ENCODE assay signal across 1 mouse cellular context in genomic region chr7:45538163-45539041, GRCm38 (mm10).
TF ChIP-seq lines count a peak whose summit lies in the region.

No protein-coding gene starts in this region.

TF ChIP-seq in MEL, 35 proteins besides CTCF, POLR2A, EP300 and RAD21:
- TF ChIP-seq MXI1 (IDR thresholded peaks at IDR 0.05; ENCODE audit: low read depth, low read length) (no peak), HCFC1 (IDR thresholded peaks at IDR 0.05; ENCODE audit: low read depth, low read length) (peak; percentile 57; the same call in 1 of the 2 replicates)
